Mouse (Mus musculus): Measurements from ENCODE around the gene Spcs1. TPM values are rescaled to one million over a fixed set of nuclear protein-coding genes. Genes with fewer than 3 reads are reported as not detected.

Gene Spcs1
- total and polyA plus RNA-seq, 2 experiments from 2014 or later, result 226 to 425 TPM

DNA sequence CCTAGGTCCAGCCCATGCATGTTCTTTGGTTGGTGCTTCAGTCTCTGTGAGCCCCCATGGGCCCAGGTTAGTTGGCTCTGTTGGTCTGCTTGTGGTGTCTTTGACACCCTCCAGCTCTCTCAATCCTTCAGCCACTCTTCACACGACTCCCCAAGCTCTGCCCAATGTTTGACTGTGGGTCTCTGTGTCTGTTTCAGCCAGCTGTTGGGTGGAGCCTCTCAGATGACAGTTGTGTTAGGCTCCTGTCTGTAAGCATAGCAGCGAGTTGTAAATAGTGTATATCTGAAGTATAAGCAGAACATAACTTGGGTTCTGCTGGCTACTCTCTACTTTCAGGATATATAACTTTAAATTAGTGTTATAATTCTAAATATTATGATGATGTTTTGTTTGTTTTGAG, 43.0 kb downstream of the Spcs1 start:
- TF ChIP-seq CTCF (IDR thresholded peaks at IDR 0.05; ENCODE audit: low read depth), result no peak
- H3K27ac ChIP-seq (ENCODE audit: low read depth, low read length), result no peak overlapping the region
- DNase-seq (no peak), ATAC-seq (no peak)
- no peaks in the 10 kb centered on the region for H3K9me3 ChIP-seq (ENCODE audit: low read length)
- no peak overlapping the region for H3K4me2 ChIP-seq (ENCODE audit: low read depth)
- peaks cover 36% of the 10 kb centered on the region for H3K36me3 ChIP-seq (ENCODE audit: insufficient read depth)
- no peaks in the 10 kb centered on the region for H3K27me3 ChIP-seq (ENCODE audit: insufficient read depth, low read length)
- WGBS, result 76% methylated on average over 2 of the region's 2 CpGs
- H3K4me1 ChIP-seq (ENCODE audit: insufficient read depth), result no peaks in the 10 kb centered on the region
- no peak overlapping the region for H3K4me3 ChIP-seq (ENCODE audit: low read depth, low read length)
- no peak overlapping the region for H3K9ac ChIP-seq

DNA sequence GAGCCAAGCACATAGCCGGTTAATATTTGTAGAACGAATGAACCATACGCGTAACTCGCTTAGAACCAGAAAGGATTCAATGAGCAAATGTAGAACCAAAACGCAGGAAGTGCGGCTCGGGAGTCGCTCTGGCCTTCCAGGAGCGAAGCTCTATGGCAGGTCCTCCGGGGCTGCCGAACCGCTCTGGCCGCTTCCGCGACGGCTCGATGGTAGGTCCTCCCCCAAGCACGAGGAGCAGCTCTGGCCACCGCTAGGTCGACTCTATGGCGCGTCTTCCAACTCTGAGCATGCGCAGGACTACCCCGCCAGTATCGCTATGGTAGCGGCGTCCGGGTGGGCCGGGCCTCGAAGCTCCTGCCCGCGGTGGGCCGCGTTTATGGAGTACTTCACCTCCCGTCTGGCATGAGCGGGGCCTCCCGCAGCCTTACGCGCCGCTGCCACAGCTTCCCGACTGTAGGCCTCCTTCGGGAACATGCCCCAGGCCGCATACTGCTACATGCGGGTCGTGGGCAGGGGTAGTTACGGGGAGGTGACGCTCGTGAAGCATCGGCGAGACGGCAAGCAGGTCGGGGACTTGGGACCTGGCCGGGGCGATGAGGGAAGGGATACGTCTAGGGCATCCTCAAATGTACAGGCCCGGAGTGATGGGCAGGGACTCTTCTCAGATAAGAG, 50.2 kb downstream of the Spcs1 start, which contains the start of gene Nek4:
TSS of gene Nek4 (plus strand) at position 224 of the 672 bp plus-strand sequence.
- peak within 1 kb of the TSS; percentile 71 for H3K4me3 ChIP-seq (ENCODE audit: low read depth, low read length)
- WGBS, result 2% methylated on average over 57 of the region's 57 CpGs
- H3K27ac ChIP-seq (ENCODE audit: low read depth, low read length), result peak within 1 kb of the TSS; percentile 79
- no peaks in the 10 kb centered on the region for H3K9me3 ChIP-seq (ENCODE audit: low read length)
- H3K4me1 ChIP-seq (ENCODE audit: insufficient read depth), result peaks cover 4% of the 10 kb centered on the region; the same call in 1 of the 2 replicates
- H3K9ac ChIP-seq, result peak within 1 kb of the TSS; percentile 78
- H3K36me3 ChIP-seq (ENCODE audit: insufficient read depth), result peaks cover 3% of the 10 kb centered on the region; the same call in 1 of the 2 replicates
- TF ChIP-seq CTCF (IDR thresholded peaks at IDR 0.05; ENCODE audit: low read depth), result peak; percentile 57
- DNase-seq, result peak; percentile 98
- ATAC-seq, result peak; percentile 100
- H3K4me2 ChIP-seq (ENCODE audit: low read depth), result peak within 1 kb of the TSS; percentile 64
- H3K27me3 ChIP-seq (ENCODE audit: insufficient read depth, low read length), result no peaks in the 10 kb centered on the region

DNA sequence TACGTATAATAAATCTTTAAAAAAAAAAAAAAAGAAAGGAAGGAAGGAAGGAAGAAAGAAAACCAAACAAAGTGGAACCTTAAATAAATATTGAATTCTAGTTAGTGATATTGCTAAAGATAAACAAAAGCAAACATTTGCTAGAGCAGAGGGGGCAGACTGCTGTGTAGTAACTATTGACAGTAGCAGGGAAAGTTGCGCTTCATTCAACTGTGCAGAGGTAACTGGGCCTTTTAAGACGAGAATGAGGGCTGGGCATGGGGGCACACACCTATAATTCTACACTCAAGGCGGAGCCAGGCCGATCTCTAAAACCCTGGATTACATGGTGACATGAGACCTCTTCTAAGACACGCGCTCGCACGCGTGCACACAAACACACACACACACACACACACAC, 51.5 kb downstream of the Spcs1 start:
- H3K4me2 ChIP-seq (ENCODE audit: low read depth), result no peak overlapping the region
- H3K27me3 ChIP-seq (ENCODE audit: insufficient read depth, low read length), result no peaks in the 10 kb centered on the region
- H3K4me3 ChIP-seq (ENCODE audit: low read depth, low read length), result no peak overlapping the region
- H3K36me3 ChIP-seq (ENCODE audit: insufficient read depth), result peaks cover 3% of the 10 kb centered on the region; the same call in 1 of the 2 replicates
- no peak for ATAC-seq
- no peak overlapping the region for H3K27ac ChIP-seq (ENCODE audit: low read depth, low read length)
- WGBS, result 95% methylated on average over 10 of the region's 10 CpGs
- peaks cover 4% of the 10 kb centered on the region; the same call in 1 of the 2 replicates for H3K4me1 ChIP-seq (ENCODE audit: insufficient read depth)
- no peak for DNase-seq
- H3K9ac ChIP-seq, result no peak overlapping the region
- no peak for TF ChIP-seq CTCF (IDR thresholded peaks at IDR 0.05; ENCODE audit: low read depth)
- H3K9me3 ChIP-seq (ENCODE audit: low read length), result no peaks in the 10 kb centered on the region

Other genes with a start within 250 kb of the Spcs1 start
- 18.6 and 19.0 TPM in 2 replicates for gene Tmem110, start 176.1 kb downstream of the Spcs1 start, total RNA-seq (2014; rRNA removed)
- 10.2 and 12.0 TPM in 2 replicates for gene Tmem110, start 176.1 kb downstream of the Spcs1 start, polyA plus RNA-seq (2015; fragmentation: Nextera tagmentation; extraction: Ambion mirVana)
- gene Mustn1, start 122.5 kb downstream of the Spcs1 start, total RNA-seq (2014; rRNA removed), result 0.52 and 0.85 TPM in 2 replicates
- 1.2 TPM in 2 replicates for gene Mustn1, start 122.5 kb downstream of the Spcs1 start, polyA plus RNA-seq (2015; fragmentation: Nextera tagmentation; extraction: Ambion mirVana)
- 0.15 TPM in 1 of 2 replicates, not detected in the other for gene Itih4, start 115.2 kb downstream of the Spcs1 start, total RNA-seq (2014; rRNA removed)
- gene Itih4, start 115.2 kb downstream of the Spcs1 start, polyA plus RNA-seq (2015; fragmentation: Nextera tagmentation; extraction: Ambion mirVana), result 0.15 and 0.19 TPM in 2 replicates
- gene Itih3, start 77.9 kb downstream of the Spcs1 start, total RNA-seq (2014; rRNA removed), result 4.1 and 5.9 TPM in 2 replicates
- 2.1 and 4.8 TPM in 2 replicates for gene Itih3, start 77.9 kb downstream of the Spcs1 start, polyA plus RNA-seq (2015; fragmentation: Nextera tagmentation; extraction: Ambion mirVana)
- not detected in 2 replicates for gene Itih1, start 58.4 kb downstream of the Spcs1 start, total RNA-seq (2014; rRNA removed)
- gene Itih1, start 58.4 kb downstream of the Spcs1 start, polyA plus RNA-seq (2015; fragmentation: Nextera tagmentation; extraction: Ambion mirVana), result not detected in 2 replicates
- gene Nek4, start 50.3 kb downstream of the Spcs1 start, total RNA-seq (2014; rRNA removed), result 14.9 and 16.6 TPM in 2 replicates
- gene Nek4, start 50.3 kb downstream of the Spcs1 start, polyA plus RNA-seq (2015; fragmentation: Nextera tagmentation; extraction: Ambion mirVana), result 7.9 and 14.0 TPM in 2 replicates
- 44.5 and 54.8 TPM in 2 replicates for gene Glt8d1, start 272 bp downstream of the Spcs1 start, total RNA-seq (2014; rRNA removed)
- gene Glt8d1, start 272 bp downstream of the Spcs1 start, polyA plus RNA-seq (2015; fragmentation: Nextera tagmentation; extraction: Ambion mirVana), result 38.7 and 39.8 TPM in 2 replicates
- 70.6 and 90.9 TPM in 2 replicates for gene Pbrm1, start 17.5 kb upstream of the Spcs1 start, total RNA-seq (2014; rRNA removed)
- 48.7 and 83.8 TPM in 2 replicates for gene Pbrm1, start 17.5 kb upstream of the Spcs1 start, polyA plus RNA-seq (2015; fragmentation: Nextera tagmentation; extraction: Ambion mirVana)
- 57.3 and 69.6 TPM in 2 replicates for gene Gnl3, start 17.5 kb upstream of the Spcs1 start, total RNA-seq (2014; rRNA removed)
- gene Gnl3, start 17.5 kb upstream of the Spcs1 start, polyA plus RNA-seq (2015; fragmentation: Nextera tagmentation; extraction: Ambion mirVana), result 64.7 and 84.6 TPM in 2 replicates
- 9.9 and 16.6 TPM in 2 replicates for gene Smim4, start 127.3 kb upstream of the Spcs1 start, total RNA-seq (2014; rRNA removed)
- 49.1 and 82.7 TPM in 2 replicates for gene Smim4, start 127.3 kb upstream of the Spcs1 start, polyA plus RNA-seq (2015; fragmentation: Nextera tagmentation; extraction: Ambion mirVana)
- 65.8 and 80.3 TPM in 2 replicates for gene Nt5dc2, start 129.4 kb upstream of the Spcs1 start, total RNA-seq (2014; rRNA removed)
- gene Nt5dc2, start 129.4 kb upstream of the Spcs1 start, polyA plus RNA-seq (2015; fragmentation: Nextera tagmentation; extraction: Ambion mirVana), result 104 and 107 TPM in 2 replicates
- 21.9 and 23.3 TPM in 2 replicates for gene Stab1, start 167.0 kb upstream of the Spcs1 start, total RNA-seq (2014; rRNA removed)
- gene Stab1, start 167.0 kb upstream of the Spcs1 start, polyA plus RNA-seq (2015; fragmentation: Nextera tagmentation; extraction: Ambion mirVana), result 7.7 and 11.4 TPM in 2 replicates
- 1.2 and 2.4 TPM in 2 replicates for gene Tnnc1, start 206.6 kb upstream of the Spcs1 start, total RNA-seq (2014; rRNA removed)
- 2.4 and 3.0 TPM in 2 replicates for gene Tnnc1, start 206.6 kb upstream of the Spcs1 start, polyA plus RNA-seq (2015; fragmentation: Nextera tagmentation; extraction: Ambion mirVana)
- gene Nisch, start 215.3 kb upstream of the Spcs1 start, total RNA-seq (2014; rRNA removed), result 211 and 300 TPM in 2 replicates
- 148 and 199 TPM in 2 replicates for gene Nisch, start 215.3 kb upstream of the Spcs1 start, polyA plus RNA-seq (2015; fragmentation: Nextera tagmentation; extraction: Ambion mirVana)
- 2.2 and 3.7 TPM in 2 replicates for gene Sema3g, start 216.2 kb upstream of the Spcs1 start, total RNA-seq (2014; rRNA removed)
- gene Sema3g, start 216.2 kb upstream of the Spcs1 start, polyA plus RNA-seq (2015; fragmentation: Nextera tagmentation; extraction: Ambion mirVana), result 0.23 and 0.31 TPM in 2 replicates
- 7.1 and 8.6 TPM in 2 replicates for gene Phf7, start 249.6 kb upstream of the Spcs1 start, total RNA-seq (2014; rRNA removed)
- 12.2 and 12.9 TPM in 2 replicates for gene Phf7, start 249.6 kb upstream of the Spcs1 start, polyA plus RNA-seq (2015; fragmentation: Nextera tagmentation; extraction: Ambion mirVana)
- gene Bap1, start 249.8 kb upstream of the Spcs1 start, total RNA-seq (2014; rRNA removed), result 136 and 139 TPM in 2 replicates
- 104 and 115 TPM in 2 replicates for gene Bap1, start 249.8 kb upstream of the Spcs1 start, polyA plus RNA-seq (2015; fragmentation: Nextera tagmentation; extraction: Ambion mirVana)